ENCODE assay signal across 1 mouse cellular context in genomic region chr11:75163379-75163778, GRCm38 (mm10).
TF ChIP-seq lines count a peak whose summit lies in the region.

No protein-coding gene starts in this region.

TF ChIP-seq in MEL, 35 proteins besides CTCF, POLR2A, EP300 and RAD21:
- no peak for TF ChIP-seq TCF12 (IDR thresholded peaks at IDR 0.05; ENCODE audit: low read depth, low read length)
- peak; percentile 25; the same call in 1 of the 2 replicates for TF ChIP-seq POLR2AphosphoS5 (IDR thresholded peaks at IDR 0.05; ENCODE audit: borderline replicate concordance, low read depth, low read length)
